Mouse (Mus musculus): Measurements from ENCODE around the gene Ankrd34a. TPM values are rescaled to one million over a fixed set of nuclear protein-coding genes. Genes with fewer than 3 reads are reported as not detected.

Gene Ankrd34a
- not detected in 2 replicates for total RNA-seq (2017)

- no peak for ATAC-seq (replicated peaks; ENCODE audit: low read depth, poor library complexity, severe bottlenecking)
Measured at GRCm38 (mm10) chr3:96596228-96596707, at the start of gene Ankrd34a. Gene Ankrd34a (plus strand): TSS chr3:96596636.

DNA sequence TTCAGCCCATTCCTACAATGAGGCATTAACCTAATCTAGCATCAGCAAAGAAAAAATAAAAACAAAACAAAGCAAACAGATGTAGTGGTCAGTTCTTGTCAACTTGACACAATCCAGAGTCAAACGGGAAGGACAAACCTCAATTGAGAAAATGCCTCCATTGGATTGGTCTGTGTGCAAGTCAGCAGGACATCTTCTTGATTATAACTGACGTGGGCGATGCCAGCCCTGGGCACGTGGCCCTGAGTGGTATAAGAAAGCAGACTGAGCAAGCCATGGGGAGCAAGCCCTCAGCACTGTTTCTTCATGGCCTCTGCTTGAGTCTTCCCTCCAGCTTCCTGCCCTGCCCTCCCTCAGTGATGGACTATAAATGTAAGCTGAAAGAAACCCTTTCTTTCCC, 49.6 kb upstream of the Ankrd34a start:
- ATAC-seq (replicated peaks; ENCODE audit: low read depth, poor library complexity, severe bottlenecking) = no peak

GRCm38 (mm10) chr3:96547389-96547960, 49.0 kb upstream of the Ankrd34a start:
- peak; percentile 90 for ATAC-seq (replicated peaks; ENCODE audit: low read depth, poor library complexity, severe bottlenecking)

- no peak for ATAC-seq (replicated peaks; ENCODE audit: low read depth, poor library complexity, severe bottlenecking)
Measured at GRCm38 (mm10) chr3:96548824-96549223, 47.6 kb upstream of the Ankrd34a start.

DNA sequence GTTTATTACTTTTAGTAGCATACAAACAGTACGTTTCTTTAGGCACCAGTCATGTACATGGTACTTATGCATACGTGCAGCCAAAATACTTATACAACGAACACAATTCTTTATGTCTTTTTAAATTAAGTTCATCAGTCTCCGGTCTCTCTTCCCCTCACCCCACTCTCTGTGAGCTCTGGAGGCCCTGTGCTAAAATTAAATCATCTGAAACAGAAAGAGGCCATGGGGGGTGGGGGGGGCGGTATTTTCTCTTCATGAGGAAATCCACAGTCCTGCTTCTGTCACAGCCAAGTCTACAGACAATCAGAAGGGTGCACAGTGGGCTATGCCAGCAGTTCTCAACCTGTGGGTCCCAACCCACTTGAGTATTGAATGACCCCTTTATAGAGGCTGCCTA, 47.1 kb upstream of the Ankrd34a start:
- no peak for ATAC-seq (replicated peaks; ENCODE audit: low read depth, poor library complexity, severe bottlenecking)

DNA sequence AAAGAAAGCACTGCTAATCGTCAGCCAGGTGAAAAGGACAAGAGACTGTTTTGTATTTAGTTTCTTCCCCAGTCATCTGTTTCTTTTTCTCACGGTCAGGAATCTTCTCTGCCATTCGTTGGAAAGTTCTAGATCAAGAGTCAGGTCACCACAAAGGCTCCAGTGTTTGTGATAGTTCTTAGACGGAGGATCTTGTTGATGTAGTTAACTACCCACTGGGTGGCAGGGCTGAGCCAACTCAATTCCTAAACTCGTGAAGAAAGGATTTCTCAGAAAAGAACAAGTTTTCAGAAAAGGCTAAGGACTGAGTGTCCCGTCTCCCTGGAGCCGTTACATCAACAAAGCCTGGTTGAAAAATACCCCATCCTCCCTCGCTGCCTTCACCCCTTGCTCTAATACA, 45.2 kb upstream of the Ankrd34a start:
- peak; percentile 71 for ATAC-seq (replicated peaks; ENCODE audit: low read depth, poor library complexity, severe bottlenecking)

DNA sequence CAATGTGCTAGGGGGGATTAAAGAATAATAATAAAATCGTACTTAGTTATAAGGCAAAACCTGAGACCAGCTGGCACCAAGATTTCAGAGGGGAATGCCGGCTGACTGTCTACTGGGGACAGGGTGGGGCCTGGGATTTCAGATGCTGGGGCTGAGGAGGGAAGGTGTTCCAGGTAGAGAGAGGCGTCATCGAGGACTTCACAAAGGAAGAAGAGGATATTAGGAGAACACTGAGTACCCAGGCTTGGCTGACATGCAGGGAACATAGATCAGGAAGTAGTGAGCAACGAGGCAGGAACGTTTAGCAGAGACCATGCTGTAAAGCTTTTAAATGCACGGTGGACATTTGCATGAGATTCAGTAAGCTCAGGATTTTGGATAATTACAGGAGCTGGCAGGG, 44.5 kb upstream of the Ankrd34a start:
- ATAC-seq (replicated peaks; ENCODE audit: low read depth, poor library complexity, severe bottlenecking) = no peak

GRCm38 (mm10) chr3:96553601-96554000, 42.8 kb upstream of the Ankrd34a start:
- ATAC-seq (replicated peaks; ENCODE audit: low read depth, poor library complexity, severe bottlenecking) = no peak

DNA sequence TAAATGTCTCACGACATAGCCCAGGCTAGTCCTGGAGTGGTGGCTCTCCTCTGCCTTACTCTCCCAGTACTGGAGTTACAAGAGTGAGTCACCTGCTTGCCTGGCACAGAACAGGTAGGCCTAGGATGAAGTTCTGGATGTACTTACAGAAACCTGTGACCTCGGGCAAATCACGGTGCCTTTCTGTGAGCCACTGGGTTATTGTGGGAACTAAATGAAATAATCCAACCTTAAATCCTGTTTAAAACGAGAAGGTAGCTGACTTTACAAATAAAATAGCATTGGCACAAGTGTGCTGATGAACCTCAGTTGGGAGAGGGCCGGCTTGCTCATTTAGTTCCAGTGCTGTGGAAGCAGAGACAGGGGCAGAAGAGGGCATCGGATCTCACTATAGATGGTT, 42.2 kb upstream of the Ankrd34a start:
- ATAC-seq (replicated peaks; ENCODE audit: low read depth, poor library complexity, severe bottlenecking) = no peak

DNA sequence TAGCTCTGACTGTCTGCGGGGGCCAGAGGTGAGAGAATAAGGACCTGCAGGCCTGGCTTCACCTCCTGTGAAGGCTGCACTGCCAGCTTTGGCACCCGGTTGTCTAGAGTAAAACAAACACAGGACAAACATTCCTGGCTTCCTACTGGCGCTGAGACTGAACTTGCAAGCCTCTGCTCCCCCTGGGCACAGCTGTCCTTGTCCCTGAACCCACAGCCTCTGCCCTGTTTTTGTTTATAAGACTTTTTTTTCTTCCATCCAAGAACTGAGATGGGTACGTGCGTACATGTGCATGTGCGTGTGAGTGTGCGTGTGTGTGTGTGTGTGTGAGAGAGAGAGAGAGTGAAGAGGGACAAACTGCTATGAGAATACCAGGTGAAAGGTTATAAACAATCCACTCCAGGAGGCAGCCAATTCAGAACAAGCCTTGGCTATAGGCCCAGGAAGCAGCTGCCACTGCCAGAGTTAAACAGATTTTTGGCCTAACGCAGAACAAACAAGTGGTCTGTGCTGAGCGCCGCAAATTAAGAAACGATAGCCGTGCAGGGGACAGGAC, 41.3 kb upstream of the Ankrd34a start:
- ATAC-seq (replicated peaks; ENCODE audit: low read depth, poor library complexity, severe bottlenecking) = no peak

- ATAC-seq (replicated peaks; ENCODE audit: low read depth, poor library complexity, severe bottlenecking) = no peak
Measured at GRCm38 (mm10) chr3:96555999-96556614, 40.3 kb upstream of the Ankrd34a start.

DNA sequence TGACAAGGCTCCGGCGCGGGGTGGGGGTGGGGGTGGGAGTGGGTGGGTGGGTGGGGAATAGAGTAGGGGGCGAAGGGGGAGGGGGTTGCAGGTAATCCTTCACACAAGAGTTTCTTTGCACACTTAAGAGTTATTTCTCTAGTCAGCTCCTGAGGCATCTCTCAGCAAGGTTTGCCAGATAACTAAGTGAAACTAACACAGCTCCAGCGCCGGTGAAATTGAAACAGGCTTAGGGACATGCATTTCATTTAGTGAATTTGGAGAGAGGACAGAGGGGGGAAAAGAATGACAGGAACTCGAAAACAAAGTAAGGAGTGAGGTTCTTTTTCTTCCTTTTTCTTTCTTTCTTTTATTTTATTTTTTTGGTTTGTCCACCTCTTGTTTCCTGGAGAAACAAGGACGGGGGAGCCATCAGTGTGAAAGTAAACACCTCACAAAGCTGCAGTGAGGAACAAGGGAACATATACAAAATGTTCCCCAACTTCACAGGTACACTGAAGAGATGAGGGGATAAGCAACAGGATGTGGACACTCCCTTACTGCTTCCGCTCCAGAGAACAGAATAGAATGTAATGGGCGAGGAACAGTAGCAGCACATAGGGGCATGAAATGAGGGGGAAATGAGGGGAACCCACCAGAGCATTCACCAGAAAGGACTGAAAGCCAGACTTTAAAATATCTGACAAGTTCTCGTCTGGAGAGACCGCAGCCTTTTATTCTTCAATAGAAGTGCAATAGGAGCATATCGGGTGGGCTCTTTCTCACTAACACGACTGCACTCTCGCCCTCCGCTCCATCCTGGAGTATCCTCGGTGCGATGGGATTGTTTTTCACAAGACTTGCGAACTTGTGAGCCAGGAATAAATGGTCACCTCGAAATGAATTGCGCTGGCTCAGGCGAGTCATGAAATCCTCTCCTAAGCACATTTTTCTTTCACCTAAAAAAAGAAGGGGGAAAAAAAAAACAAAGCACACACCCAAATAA, 39.5 kb upstream of the Ankrd34a start:
- no peak for ATAC-seq (replicated peaks; ENCODE audit: low read depth, poor library complexity, severe bottlenecking)

- ATAC-seq (replicated peaks; ENCODE audit: low read depth, poor library complexity, severe bottlenecking) = peak; percentile 88
Measured at GRCm38 (mm10) chr3:96557694-96558093, 38.7 kb upstream of the Ankrd34a start, which contains the start of gene Txnip. Gene Txnip (plus strand): TSS chr3:96557957.

DNA sequence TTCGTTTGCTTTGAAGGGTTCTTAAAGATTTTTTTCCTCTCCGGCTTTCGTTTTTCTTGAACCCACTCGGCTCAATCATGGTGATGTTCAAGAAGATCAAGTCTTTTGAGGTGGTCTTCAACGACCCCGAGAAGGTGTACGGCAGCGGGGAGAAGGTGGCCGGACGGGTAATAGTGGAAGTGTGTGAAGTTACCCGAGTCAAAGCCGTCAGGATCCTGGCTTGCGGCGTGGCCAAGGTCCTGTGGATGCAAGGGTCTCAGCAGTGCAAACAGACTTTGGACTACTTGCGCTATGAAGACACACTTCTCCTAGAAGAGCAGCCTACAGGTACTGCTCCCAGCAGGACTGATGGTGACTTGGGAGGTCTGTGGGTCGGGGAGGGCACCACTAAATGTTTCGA, 38.3 kb upstream of the Ankrd34a start:
- no peak for ATAC-seq (replicated peaks; ENCODE audit: low read depth, poor library complexity, severe bottlenecking)

- no peak for ATAC-seq (replicated peaks; ENCODE audit: low read depth, poor library complexity, severe bottlenecking)
Measured at GRCm38 (mm10) chr3:96558668-96559196, 37.7 kb upstream of the Ankrd34a start.

GRCm38 (mm10) chr3:96559398-96559910, 37.0 kb upstream of the Ankrd34a start:
- no peak for ATAC-seq (replicated peaks; ENCODE audit: low read depth, poor library complexity, severe bottlenecking)

DNA sequence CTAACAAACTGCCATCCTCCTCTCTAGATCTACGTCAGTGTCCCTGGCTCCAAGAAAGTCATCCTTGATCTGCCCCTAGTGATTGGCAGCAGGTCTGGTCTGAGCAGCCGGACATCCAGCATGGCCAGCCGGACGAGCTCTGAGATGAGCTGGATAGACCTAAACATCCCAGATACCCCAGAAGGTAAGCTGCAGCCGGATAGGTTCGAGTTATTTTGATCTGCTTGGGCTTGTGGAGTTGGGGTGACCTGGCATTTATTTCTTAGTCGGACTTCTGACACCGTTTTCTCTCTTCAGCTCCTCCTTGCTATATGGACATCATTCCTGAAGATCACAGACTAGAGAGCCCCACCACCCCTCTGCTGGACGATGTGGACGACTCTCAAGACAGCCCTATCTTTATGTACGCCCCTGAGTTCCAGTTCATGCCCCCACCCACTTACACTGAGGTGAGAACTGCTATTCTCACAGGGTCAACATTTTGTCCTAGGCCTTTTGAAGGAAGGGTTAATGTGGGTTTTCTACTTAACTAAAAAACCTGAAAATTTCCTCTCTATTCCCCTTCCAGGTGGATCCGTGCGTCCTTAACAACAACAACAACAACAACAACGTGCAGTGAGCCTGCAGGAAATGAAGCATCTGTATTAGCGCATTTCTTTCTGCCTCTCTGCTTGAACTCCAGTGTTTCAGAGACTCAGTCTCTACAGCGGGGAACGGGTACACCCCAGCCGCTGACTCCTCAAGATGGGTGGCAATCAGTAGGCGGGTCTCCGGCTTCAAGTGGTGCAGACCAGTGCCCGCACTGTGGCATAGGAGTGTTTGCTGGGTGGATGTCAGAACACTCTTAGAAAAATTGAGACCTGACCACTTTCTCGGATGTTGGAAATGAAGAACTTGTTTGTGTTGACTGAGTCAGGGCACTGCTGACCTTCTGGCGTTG, 36.3 kb upstream of the Ankrd34a start:
- ATAC-seq (replicated peaks; ENCODE audit: low read depth, poor library complexity, severe bottlenecking) = no peak

DNA sequence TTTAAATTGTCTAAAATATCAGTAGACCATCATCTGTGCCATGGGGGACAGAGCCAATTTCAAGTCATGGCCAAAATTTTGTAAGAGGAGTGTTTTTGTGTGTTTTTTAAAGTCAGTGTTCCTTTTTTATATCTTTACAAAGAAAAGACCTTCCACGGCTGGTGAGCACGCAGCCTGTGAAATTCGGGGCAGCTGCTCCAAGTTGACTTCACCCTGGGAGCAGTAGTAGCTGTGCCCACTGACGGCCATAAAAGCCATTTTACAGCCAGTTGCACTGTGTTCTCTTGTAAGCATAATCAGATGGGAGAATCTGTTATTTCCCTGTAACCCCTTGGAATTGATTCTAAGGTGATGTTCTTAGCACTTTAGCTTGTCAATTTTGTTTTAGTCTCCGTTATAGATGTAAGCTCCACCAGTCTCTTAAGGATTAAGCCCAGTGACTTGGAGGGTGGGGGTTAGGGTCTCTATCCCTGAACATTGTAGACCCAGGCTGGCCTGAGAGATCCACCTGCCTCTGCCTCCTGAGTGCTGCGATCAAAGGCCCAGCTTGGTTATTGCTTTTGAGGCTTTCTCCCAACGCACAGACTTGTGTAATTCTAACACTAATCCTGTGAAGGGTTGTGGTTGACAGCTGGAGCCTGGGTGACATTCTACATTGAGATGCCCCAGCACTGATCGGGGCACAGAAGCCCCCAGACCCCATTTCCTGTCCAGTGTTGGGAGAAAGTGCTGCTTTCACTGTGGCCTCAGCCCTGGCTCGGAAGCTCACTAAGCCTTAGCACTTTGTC, 35.4 kb upstream of the Ankrd34a start:
- no peak for ATAC-seq (replicated peaks; ENCODE audit: low read depth, poor library complexity, severe bottlenecking)

All from common myeloid progenitor, adult 5-6 weeks (primary cell).